Mouse (Mus musculus) thymus, postnatal 4 days (tissue): ENCODE results near the gene Josd2.
A peak's percentile ranks its signal among the peaks of the same experiment; 100 is the strongest.

Experiments
- DNase-seq: peaks from one replicate; pipeline ENCODE4 v3.0.0; 2021

The Josd2 gene

DNA sequence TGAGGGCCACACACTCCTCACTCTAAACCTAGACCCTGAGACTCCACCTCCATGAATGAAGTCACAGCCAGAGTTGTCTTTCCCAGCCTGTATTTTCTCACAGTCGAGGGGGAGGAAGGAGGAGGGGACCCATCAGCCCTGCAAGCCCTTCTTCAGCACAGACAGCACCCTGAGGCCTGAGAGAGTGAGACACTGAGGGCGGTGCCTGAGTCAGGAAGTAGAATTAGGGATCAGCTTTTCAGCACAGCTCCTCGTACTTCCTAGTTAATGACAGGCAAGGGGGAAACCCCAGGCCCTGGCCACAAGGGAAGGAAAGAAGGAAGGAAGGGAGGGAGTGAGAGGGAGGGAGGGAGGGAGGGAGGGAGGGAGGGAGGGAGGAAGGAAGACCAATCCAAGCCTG, 14.5 kb upstream of the Josd2 start:
- no peak for DNase-seq

DNA sequence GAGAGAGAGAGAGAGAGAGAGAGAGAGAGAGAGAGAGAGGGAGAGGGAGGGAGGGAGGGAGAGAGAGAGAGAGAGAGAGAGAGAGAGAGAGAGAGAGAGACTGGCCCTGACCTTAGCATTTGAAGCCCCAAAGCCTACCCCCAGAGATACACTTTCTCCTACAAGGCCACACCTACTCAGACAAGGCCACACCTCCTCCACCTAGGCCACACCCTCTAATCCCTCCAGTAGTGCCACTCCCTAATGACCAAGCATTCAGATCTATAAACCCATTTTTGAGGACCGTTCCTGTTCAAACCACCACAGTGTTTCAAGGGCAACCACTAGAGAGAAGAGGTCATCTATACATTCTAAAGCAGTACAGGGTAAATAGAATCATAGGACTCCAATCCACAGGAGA, 11.5 kb upstream of the Josd2 start:
- DNase-seq = no peak

DNA sequence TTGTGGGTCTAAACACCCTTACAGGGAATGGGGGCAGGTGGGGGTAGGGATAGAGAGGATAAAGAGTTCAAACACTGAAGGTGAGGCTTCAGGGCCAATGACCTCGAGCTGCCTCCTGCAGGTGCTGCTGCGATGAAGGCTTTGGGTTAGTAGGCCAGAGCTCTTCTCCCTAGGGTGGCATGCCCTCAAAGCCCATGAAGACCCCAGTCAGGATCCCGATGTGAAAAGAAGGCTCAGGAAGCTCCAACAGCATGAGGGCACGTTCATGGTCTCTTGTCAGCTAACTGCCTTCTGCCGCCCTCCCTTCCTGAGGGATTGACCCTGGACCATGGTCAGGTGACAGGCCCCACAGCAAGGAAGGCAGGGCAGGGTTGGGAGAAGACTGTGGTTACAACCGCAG, 7.7 kb upstream of the Josd2 start:
- DNase-seq = no peak

DNA sequence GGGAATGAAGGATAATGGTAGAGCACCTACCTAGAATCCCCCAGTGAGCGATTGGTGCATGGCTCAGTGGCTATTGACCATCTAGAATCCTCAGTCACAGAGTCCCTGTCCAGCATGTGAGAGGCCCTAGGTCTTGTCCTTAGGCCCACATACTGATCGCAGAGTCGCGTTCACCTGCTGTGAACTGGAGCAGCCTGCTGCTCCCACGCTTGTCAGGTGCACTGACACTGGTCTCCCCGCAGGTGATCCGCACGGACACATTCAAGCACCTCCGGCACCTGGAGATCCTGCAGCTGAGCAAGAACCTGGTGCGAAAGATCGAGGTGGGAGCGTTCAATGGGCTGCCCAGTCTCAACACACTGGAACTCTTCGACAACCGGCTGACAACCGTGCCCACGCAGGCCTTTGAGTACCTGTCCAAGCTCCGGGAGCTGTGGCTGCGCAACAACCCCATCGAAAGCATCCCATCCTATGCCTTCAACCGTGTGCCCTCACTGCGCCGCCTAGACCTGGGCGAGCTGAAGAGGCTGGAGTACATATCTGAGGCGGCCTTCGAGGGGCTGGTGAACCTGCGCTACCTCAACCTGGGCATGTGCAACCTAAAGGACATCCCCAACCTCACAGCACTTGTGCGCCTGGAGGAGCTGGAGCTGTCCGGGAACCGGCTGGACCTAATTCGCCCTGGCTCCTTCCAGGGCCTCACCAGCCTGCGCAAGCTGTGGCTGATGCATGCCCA, 6.8 kb upstream of the Josd2 start:
- peak; percentile 5 for DNase-seq

DNA sequence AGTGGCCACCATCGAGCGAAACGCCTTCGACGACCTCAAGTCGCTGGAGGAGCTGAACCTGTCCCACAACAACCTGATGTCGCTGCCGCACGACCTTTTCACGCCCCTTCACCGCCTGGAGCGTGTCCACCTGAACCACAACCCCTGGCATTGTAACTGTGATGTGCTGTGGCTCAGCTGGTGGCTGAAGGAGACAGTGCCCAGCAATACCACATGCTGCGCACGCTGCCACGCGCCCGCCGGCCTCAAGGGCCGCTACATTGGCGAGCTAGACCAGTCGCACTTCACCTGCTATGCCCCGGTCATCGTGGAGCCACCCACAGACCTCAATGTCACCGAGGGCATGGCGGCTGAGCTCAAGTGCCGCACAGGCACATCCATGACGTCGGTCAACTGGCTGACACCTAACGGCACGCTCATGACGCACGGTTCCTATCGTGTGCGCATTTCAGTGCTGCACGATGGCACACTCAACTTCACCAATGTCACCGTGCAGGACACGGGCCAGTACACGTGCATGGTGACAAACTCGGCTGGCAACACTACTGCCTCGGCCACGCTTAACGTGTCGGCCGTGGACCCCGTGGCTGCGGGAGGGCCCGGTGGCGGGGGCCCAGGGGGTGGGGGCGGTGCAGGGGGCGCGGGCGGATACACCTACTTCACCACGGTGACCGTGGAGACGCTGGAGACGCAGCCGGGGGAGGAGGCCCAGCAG, 6.1 kb upstream of the Josd2 start:
- peak; percentile 7 for DNase-seq

DNA sequence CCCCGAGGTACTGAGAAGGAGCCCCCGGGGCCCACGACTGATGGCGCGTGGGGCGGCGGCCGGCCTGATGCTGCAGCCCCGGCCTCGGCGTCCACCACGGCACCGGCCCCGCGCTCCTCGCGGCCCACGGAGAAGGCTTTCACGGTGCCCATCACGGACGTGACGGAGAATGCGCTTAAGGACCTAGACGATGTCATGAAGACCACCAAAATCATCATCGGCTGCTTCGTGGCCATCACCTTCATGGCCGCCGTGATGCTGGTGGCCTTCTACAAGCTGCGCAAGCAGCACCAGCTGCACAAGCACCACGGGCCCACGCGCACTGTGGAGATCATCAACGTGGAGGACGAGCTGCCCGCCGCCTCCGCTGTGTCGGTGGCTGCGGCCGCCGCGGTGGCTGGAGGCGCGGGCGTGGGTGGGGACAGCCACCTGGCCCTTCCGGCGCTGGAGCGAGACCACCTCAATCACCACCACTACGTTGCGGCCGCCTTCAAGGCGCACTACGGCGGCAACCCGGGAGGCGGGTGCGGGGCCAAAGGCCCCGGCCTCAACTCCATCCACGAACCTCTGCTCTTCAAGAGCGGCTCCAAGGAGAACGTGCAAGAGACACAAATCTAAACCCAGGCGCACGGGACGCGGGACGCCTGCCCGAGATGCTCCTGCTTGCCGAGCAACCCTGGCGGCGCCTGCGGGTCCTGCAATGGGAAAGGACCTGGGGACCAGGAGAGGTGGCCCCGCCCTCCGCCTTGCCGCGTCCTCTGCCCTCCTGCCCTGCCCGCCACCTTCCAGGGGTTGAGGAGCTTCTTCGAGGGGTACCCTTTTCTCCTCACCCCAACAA, 5.3 kb upstream of the Josd2 start:
- DNase-seq = peak; percentile 79

DNA sequence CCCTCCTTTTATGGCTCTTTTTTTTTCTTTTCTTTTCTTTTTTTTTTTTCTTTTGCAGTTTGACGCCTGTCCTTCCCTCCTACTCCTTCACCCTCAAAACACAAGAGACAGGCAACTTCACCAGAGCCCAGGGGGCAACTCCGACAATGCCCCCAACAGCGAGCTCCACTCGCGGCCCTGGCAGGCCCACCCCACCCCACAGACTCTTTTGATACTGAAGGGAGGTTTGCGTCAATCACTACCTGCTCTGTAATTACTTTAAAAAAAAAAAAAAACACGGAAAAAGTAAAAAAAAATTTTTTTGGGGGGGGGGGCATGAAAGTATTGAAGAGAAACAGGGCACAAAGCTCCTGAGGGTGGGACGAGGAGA, 4.7 kb upstream of the Josd2 start:
- DNase-seq = no peak

DNA sequence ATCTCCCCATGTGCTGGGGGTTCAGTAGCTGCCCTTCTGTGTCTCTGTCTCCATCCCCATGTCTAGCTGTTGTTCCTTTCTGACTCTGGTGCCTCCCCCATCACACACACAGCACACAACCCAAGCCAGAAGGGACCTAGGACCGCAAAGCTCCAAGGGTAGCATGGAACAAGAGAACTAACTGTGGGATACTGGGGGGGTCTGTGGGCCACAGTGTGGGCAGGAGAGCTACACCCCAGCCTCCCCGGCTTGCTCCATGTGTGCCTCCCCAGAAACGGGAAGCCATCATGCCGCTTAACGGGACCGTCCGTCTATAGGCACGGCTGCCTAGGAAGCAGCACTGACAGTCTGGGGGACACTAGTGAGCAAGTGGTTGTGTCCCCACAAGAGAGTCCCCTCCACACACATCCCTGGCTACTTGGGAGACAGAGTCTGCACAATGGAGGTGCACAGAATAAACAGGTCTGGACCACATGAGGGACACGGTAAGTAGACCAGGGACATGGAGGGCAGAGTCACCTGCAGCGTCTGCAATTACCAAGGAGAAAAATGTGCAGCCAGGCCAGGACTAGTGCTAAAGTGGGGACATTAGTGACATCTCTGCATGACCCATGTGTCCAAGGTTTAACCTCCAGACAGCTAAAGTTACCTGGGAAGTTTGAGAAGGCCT, 4.1 kb upstream of the Josd2 start:
- DNase-seq = peak; percentile 4

DNA sequence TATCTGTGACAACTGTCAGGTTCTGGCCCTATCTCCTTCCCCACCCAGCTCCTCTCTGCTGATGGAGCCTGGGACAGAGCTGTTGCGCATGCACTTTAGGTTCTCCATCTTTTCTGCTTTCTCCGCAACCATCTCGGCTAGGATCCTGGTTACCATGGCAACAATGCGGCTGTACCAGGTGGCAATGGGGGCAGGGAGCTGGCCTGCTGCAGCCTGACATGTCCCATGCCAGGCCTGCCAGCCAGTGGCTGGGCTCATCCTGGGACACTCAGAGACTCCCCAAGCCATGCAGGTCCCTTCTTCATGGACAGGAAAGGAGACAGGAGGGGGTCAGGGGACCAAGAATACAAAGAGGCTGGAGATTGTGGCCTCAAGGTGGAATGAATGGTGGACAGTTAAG, 3.3 kb upstream of the Josd2 start:
- peak; percentile 12 for DNase-seq

DNA sequence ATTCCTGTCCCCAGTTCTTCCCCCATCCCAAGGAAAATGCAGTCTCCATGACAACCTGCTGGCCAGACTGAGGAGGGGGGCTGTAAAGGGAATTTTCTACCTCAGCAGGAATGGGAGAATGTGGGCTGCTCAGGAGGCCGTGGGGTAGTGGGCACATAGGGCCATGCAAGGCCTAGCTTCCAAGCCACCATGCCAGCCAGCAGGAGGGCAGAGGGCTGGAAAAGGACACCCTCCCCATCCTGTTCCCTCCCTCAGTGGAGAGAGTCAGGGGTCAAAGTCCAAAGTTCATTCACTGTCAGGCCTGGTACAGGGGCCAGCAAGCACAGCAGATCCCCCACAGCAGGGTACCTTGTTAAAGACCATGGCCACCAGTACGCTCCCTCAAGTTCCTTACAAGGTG, 2.7 kb upstream of the Josd2 start, which contains the start of gene Aspdh:
TSS of gene Aspdh (plus strand) at position 281 of the 400 bp plus-strand sequence.
- peak; percentile 4 for DNase-seq

DNA sequence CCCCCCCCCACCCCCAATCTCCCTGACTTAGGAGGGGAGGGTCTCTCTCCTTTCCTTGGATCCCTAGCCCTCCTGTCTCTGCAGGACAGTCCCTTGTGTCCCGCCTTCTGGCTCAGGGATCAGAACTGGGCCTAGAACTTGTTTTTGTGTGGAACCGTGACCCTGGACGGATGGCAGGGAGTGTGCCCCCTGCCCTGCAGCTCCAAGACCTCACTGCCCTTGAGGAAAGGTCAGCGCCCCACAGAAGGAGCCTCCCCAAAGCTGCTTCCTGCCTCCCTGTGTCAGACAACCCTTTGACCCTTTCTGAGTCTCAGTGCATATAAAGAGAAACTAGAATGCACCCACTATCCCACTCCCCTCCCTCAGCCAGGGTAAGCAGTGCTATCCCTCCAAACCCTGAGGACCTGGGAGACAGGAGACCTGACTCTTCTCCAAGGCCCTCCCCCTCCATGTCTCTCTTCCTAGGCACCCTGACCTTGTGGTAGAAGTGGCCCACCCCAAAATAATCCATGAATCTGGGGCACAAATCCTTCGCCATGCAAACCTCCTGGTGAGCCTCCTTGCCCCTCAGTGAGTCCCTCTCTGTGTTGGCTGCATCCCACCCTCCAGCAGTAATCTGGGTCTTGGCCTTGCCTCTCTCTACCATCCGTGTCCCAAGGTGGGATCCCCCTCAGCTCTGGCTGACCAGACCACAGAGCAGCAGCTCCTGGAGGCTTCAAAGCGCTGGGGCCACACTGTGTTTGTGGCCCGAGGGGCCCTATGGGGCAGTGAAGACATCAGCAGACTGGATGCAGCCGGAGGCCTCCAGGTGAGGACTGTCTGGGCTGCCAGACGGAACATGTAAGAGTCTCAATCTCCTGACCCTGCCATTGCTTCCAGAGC, 1.5 kb upstream of the Josd2 start:
- peak; percentile 11 for DNase-seq

DNA sequence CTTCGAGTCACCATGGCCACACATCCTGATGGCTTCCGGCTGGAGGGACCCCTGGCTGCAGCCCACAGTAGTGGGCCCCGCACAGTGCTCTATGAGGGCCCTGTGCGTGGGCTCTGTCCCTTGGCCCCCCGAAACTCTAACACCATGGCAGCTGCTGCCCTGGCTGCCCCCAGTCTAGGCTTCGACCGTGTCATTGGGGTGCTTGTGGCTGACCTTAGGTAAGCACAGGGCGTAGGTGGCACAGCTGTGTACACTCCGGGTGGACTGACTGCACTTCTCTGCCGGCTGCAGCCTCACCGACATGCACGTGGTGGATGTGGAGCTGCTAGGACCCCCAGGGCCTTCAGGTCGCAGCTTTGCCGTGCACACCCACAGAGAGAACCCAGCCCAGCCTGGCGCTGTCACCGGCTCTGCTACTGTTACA, 880 bp upstream of the Josd2 start:
- DNase-seq = peak; percentile 23

DNA sequence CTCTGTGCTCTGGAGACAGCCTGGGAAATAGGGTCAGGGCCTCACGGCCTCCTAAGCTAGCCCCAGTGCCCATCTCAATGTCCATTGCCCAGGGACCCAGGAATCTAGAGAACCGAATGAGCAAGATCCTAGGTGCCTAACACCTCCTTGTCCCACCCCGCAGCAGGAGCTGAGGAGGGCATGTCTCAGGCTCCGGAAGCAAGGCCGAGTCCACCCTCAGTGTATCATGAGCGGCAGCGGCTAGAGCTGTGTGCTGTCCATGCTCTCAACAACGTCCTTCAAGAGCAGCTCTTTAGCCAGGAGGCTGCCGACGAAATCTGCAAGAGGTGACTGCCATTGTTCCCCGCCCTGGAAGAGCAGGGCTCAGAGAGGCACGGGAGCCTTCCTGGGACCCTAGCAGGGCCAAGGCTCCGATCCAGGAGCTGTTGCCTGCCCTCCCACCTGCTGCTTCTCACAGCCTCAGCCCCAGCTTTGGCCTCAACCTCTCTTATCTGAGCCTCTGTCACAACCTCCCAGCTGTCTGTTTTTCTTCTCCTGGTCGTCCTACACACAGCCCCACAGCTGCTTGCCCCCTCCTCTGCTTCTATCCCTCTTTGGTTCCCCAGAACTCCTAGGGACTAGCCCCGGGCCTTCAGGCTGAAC, 985 bp downstream of the Josd2 start:
- DNase-seq = peak; percentile 14

DNA sequence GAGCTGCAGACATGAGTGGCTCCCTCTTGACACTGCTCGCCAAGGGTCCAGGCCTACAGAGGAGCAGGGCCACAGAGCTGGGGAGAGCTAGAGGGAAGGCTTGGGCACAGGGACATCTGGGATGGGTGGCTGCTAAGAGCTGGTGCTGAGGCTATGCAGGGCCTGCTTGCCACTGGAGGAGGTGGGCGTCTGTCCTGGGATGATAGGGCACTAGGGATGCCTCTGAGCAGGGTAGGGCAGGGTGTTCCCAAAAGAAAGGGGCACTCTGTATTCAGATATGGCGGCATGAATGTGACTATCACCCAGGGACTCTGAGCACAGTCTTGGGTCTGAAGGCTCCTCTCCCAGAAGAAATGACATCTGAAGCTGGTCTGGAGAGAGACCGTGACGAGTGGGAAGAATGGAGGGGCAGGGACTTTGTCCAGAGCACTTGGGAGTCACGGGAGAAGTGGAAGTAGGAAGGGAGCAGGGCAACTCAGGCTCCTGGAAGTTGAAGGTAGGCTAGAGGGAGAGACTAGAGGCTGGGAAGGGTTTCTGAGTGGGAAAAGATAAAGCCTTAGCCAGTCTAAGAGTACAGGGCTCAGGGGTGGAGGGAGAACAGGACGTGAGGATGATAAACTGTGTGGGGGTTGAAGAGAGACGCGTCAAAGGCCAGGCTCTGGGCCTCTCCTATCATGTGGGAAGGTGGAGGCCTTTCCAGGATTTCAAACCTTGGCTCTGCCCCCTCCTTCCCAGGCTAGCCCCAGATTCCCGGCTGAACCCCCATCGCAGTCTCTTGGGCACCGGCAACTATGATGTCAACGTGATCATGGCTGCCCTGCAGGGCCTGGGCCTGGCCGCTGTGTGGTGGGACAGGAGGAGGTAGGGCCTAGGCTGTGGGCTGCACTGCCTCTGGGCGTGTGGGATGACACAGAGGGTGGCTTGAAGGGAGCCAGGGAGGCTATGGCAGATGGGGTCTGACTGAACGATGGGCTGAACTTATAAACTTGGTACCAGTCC, 2.2 kb downstream of the Josd2 start:
- DNase-seq = peak; percentile 9

DNA sequence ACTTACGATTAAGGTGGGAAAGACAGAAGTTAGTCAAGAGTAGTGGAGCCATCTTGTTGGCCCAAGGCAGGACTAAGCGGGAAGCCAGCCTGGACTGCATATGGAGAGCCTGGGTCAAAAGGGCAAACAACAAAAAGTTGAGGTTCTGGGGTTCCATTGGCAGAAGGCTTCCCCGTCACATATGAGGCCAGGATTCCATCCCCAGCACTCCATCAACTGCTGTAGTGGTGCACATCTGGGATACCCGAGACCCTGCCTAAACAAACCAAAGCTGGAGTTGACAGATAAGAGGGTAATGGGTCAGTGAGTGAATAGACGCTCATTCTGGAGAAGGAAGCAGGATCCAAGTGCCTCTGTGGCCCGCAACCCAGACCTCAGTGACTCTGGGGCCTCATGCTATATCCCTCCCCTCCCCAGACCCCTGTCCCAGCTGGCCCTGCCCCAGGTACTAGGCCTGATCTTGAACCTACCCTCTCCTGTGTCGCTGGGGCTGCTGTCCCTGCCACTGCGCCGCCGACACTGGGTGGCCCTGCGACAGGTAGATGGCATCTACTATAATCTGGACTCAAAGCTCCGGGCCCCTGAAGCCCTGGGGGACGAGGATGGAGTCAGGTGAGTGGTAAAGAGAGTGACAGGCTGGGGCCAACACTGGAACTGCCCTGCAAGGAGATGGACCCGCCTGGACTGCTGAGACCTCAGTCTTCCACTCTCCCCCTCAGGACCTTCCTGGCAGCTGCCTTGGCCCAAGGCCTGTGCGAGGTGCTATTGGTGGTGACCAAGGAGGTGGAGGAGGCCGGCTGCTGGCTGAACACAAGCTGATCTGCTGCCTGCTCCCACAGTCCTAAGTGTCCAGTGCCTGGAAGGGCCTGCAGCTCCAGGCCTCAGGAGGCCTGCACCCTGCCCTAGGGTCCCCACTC, 3.2 kb downstream of the Josd2 start:
- DNase-seq = peak; percentile 8

DNA sequence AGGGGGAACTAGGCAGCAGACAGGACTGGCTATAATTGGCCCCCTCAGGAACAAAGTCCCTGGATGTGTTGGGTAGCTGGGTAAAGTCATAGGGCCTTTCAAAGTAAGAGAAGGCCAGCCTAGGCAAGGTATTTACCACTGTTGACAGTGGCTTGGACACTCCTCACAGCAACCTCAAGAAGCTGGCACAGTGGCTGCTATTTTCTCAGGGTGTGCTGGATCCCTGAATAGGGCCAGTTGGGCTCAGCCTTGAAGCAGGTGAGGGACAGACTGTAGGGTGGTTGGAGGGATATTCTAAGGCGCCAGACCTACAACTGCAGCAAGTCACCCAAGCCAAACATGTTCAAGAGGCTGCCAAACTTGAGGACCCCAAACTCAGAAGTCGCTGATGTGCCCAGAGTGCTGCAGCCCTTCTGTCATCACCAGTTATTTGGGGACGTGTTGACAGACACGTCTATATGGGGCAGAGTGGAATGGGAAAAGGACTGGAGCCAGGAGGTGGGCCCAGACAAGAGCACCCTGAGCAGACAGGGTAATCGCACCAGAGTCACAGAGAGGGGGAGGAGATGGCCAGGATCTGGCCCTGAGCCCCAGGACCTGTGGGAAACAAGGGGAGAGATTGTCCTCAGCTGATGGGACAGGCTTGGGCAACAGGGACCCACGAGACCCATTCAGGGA, 4.2 kb downstream of the Josd2 start:
- DNase-seq = peak; percentile 3

DNA sequence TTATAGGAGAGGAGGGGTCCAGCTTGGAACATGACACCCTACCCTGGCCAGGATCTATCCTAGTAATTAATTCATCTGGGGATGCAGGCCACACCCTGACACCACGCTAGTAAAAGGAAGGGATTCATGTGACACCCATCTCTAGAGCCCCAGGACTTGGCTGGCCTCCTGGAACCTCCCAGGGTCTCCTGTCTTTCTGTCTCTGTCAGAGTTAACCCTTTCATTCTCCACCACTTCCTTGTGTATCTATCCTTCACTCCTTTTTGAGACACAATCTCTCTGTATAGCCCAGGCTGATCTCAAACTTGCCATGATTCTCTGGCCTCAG, 4.7 kb downstream of the Josd2 start:
- no peak for DNase-seq

DNA sequence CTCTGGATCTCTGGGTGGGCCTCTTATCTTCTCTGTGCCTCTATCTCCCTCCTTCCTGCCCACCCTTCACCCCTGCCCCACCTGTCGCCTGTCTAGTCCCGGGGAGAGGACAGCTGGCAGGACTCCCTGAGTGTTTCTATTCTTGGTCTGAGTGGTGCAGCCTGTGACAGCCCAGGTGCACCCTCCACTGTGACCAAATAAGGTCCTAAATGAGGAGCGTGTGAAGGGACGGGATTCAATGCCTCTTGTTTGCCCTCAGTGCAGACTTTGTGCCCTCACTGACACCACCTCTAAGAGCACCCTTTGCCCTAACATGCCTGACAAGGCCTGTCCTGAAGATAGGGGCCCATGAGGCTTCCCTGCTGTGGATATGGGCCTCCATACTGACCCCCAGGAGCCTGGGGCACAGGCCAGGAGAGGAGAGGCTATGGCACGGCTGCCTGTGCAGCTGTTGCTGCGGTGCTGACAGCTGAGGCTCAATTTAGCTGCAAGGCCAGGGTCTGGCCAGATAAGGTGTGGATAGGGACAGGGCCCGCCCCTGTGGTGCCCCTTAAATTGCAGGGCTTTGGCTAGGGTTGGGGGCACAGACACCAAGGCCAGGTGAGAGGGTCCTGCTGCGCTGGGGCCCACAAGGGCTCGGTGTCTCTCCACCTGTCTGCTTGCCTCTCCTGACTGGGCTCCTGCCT, 5.3 kb downstream of the Josd2 start:
- DNase-seq = peak; percentile 9
